Mouse (Mus musculus): ENCODE results near the gene Gm9857. TPM values are rescaled to one million over a fixed set of nuclear protein-coding genes. Genes with fewer than 3 reads are reported as not detected.

The Gm9857 gene
- polyA plus RNA-seq (2015; fragmentation: Nextera tagmentation; extraction: Ambion mirVana): 0.54 TPM in 1 of 2 replicates, not detected in the other

DNA sequence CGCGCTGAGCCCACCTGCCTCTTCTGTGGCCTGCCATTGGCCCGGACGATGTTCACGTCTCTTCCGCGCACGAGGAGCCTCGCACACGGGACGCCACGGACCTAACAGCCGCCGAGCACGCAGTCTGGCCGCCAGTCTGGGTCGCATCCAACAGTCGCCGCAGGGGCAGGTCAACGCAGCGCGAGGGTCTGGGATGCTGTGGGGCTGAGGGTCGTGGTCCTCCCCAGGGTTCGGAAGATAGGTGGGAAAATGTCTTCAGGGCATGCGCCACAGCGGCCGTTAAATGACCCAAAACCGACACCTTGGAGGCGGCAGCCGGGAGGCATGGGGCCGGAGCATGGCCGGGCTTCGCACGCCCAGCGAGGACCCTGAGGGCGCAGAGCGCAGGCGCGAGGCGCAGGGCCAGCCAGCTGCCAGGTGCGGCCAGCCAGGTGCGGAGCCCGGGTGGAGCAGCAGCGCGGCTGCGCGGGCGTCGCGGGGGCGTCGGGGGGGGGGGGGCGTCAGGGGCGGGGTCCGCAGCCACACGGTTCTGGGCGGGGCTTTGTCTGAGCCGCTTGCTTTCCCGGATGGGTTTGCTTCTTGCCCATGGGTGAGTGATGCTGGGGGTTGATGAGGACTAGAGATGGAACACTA, at the start of gene Gm9857:
Gene Gm9857, minus strand, starts transcription at position 445 of the 633 bp plus-strand sequence.
- Histone ChIP-seq H3K9me3 (no peaks in the 10 kb centered on the region), H3K27ac (no peak within 1 kb of the TSS), H3K4me3 (replicated peaks) (peak within 1 kb of the TSS; percentile 37), H3K4me1 (no peaks in the 10 kb centered on the region), H3K27me3 (replicated peaks) (no peaks in the 10 kb centered on the region), H3K4me2 (peak within 1 kb of the TSS; percentile 78), H3K36me3 (no peaks in the 10 kb centered on the region), H3K9ac (no peak within 1 kb of the TSS)
- peak; percentile 47; the same call in 1 of the 2 replicates for ATAC-seq (ENCODE audit: insufficient read depth, low FRiP score, low read depth)
- WGBS: 53% methylated on average over 54 of the region's 59 CpGs

DNA sequence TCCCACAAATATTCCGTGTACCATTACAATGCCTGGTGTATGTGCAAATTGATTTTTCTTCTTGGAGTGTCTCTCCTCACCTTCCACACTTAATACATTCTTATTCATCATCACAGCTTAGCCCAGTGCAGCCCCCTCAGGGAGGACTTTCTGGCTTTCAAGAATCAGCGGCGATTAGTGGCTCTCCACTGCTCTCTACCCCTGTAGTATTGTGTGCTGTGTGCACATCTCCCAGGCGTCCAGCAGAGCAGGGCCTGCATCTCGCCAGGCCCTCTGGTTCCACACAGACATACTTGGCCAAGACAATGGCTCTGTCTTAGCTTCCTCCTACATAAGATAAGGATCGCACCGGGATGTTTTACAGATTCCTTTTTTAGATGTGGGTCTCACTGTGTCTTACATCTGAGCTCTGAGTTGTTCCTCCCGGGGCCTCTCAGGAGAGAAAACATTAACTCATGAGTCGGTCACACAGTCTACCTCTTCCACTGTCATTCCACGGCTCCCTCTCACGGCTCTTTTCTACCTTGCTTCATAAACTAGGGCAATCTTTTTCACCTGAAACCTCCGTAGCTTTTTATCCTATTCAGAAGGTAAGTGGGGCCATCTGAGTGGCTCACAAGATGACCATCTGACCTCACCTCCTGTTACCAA, 46.9 kb upstream of the Gm9857 start:
- WGBS: 78% methylated on average over 12 of the region's 12 CpGs
- H3K9me3 ChIP-seq: no peaks in the 10 kb centered on the region
- H3K4me2 ChIP-seq: no peak overlapping the region
- H3K9ac ChIP-seq: no peak overlapping the region
- H3K27me3 ChIP-seq (replicated peaks): no peaks in the 10 kb centered on the region
- ATAC-seq (ENCODE audit: insufficient read depth, low FRiP score, low read depth): no peak
- H3K27ac ChIP-seq: no peak overlapping the region
- no peak overlapping the region for H3K4me3 ChIP-seq (replicated peaks)
- peaks cover 11% of the 10 kb centered on the region; the same call in 1 of the 2 replicates for H3K36me3 ChIP-seq
- H3K4me1 ChIP-seq: no peaks in the 10 kb centered on the region

GRCm38 (mm10) chr3:108986534-108986933, 46.3 kb upstream of the Gm9857 start:
- 78% methylated on average over 1 of the region's 1 CpGs for WGBS
- no peaks in the 10 kb centered on the region for H3K9me3 ChIP-seq
- no peaks in the 10 kb centered on the region for H3K27me3 ChIP-seq (replicated peaks)
- H3K27ac ChIP-seq: no peak overlapping the region
- peaks cover 9% of the 10 kb centered on the region; the same call in 1 of the 2 replicates for H3K36me3 ChIP-seq
- H3K4me3 ChIP-seq (replicated peaks): no peak overlapping the region
- H3K9ac ChIP-seq: no peak overlapping the region
- H3K4me1 ChIP-seq: no peaks in the 10 kb centered on the region
- no peak overlapping the region for H3K4me2 ChIP-seq
- ATAC-seq (ENCODE audit: insufficient read depth, low FRiP score, low read depth): no peak

DNA sequence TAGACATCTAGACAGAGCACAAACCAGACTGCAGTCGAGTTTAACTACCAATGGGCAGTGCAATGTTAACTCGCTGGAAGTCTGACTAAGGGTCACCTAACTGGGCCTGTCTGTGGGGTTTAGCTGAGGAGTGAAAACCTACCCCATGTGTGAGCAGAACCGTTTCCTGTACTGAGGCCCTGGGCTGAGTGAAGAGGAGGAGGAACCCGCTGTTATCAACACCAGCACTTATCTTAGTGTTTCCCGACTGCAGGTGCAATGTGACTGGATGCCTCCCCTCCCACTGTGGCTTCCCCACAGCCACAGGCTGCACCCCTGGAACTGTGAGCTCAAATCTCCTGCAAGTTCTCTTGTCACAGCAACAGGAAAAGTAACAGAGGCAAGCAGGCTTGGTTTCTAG, 43.7 kb upstream of the Gm9857 start:
- Histone ChIP-seq H3K9me3 (no peaks in the 10 kb centered on the region), H3K27me3 (replicated peaks) (no peaks in the 10 kb centered on the region), H3K9ac (no peak overlapping the region), H3K4me1 (no peaks in the 10 kb centered on the region), H3K27ac (no peak overlapping the region), H3K4me2 (no peak overlapping the region), H3K4me3 (replicated peaks) (no peak overlapping the region), H3K36me3 (peaks cover 19% of the 10 kb centered on the region)
- ATAC-seq (ENCODE audit: insufficient read depth, low FRiP score, low read depth): no peak
- WGBS: 64% methylated on average over 5 of the region's 5 CpGs

DNA sequence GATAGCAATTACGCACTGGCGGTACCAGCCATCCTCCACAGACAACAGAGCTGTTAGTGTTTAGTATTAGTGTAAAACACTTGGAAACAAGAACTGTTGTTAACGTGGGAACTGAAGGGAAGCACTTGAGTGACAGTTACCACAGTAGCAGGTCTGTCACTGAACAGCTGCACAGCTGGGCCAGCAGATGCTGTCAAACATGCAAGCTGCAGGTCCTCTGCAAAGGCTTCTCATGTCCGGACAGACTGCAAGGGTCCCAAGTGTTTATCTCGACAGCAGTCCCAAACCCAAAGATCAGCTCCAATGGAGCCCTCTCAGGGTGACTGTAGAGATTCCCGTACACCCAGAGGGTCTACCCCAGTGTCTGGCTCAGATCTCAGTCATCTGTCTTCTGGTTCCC, 41.7 kb upstream of the Gm9857 start:
- Histone ChIP-seq H3K4me2 (no peak overlapping the region), H3K9ac (no peak overlapping the region), H3K4me1 (no peaks in the 10 kb centered on the region), H3K9me3 (no peaks in the 10 kb centered on the region), H3K4me3 (replicated peaks) (no peak overlapping the region), H3K36me3 (peaks cover 25% of the 10 kb centered on the region; the same call in 1 of the 2 replicates), H3K27me3 (replicated peaks) (no peaks in the 10 kb centered on the region), H3K27ac (no peak overlapping the region)
- 74% methylated on average over 6 of the region's 6 CpGs for WGBS
- ATAC-seq (ENCODE audit: insufficient read depth, low FRiP score, low read depth): no peak

- no peak for ATAC-seq (ENCODE audit: insufficient read depth, low FRiP score, low read depth)
- Histone ChIP-seq H3K4me1 (no peaks in the 10 kb centered on the region), H3K4me2 (no peak overlapping the region), H3K9ac (no peak overlapping the region), H3K9me3 (no peaks in the 10 kb centered on the region), H3K27me3 (replicated peaks) (no peaks in the 10 kb centered on the region), H3K4me3 (replicated peaks) (no peak overlapping the region), H3K27ac (no peak overlapping the region), H3K36me3 (peaks cover 25% of the 10 kb centered on the region; the same call in 1 of the 2 replicates)
- WGBS: 90% methylated on average over 13 of the region's 13 CpGs
Measured at GRCm38 (mm10) chr3:108977340-108978030, 37.2 kb upstream of the Gm9857 start.

DNA sequence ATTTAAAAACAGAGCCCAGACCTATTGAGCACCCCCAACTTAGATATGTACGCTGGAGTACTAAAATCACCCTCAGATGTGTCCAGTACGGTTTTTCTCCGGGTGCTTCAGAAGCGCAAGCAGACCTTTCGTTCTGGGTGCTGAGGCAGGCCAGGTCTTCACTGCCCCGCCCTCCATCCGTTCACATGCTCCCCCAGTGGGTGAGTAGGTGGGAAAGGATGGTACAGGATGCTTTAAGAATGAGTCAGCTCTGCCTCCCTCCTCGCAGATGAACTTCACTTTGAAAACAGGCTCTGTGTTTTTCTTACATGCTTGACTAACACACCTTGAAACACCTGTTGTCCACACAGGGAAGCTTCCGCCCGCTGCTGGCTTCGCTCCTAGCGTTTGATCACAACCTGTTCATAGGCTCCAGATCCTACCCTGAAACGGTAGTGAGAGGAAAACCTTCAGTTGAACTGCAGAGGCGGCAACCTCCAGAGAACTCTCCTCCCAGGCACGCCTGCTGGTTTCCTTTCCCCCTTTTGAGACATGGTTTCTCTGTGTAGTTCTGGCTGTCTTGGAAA, 34.8 kb upstream of the Gm9857 start:
- no peak overlapping the region for H3K4me2 ChIP-seq
- 85% methylated on average over 15 of the region's 15 CpGs for WGBS
- no peak for ATAC-seq (ENCODE audit: insufficient read depth, low FRiP score, low read depth)
- H3K4me3 ChIP-seq (replicated peaks): no peak overlapping the region
- H3K27me3 ChIP-seq (replicated peaks): no peaks in the 10 kb centered on the region
- peaks cover 29% of the 10 kb centered on the region; the same call in 1 of the 2 replicates for H3K36me3 ChIP-seq
- no peaks in the 10 kb centered on the region for H3K4me1 ChIP-seq
- no peaks in the 10 kb centered on the region for H3K9me3 ChIP-seq
- no peak overlapping the region for H3K27ac ChIP-seq
- no peak overlapping the region for H3K9ac ChIP-seq

GRCm38 (mm10) chr3:108973980-108974660, 33.9 kb upstream of the Gm9857 start:
- no peak for ATAC-seq (ENCODE audit: insufficient read depth, low FRiP score, low read depth)
- Histone ChIP-seq H3K4me1 (no peaks in the 10 kb centered on the region), H3K27me3 (replicated peaks) (no peaks in the 10 kb centered on the region), H3K36me3 (0 out of 2 replicates have a peak, but pooled peaks cover 20% of the 10 kb centered on the region), H3K4me2 (no peak overlapping the region), H3K9me3 (no peaks in the 10 kb centered on the region), H3K9ac (no peak overlapping the region), H3K4me3 (replicated peaks) (no peak overlapping the region), H3K27ac (no peak overlapping the region)
- 81% methylated on average over 13 of the region's 13 CpGs for WGBS

GRCm38 (mm10) chr3:108966051-108966450, 25.8 kb upstream of the Gm9857 start:
- peaks cover 11% of the 10 kb centered on the region for H3K4me1 ChIP-seq
- H3K27me3 ChIP-seq (replicated peaks): no peaks in the 10 kb centered on the region
- H3K9ac ChIP-seq: no peak overlapping the region
- 0 out of 2 replicates have a peak, but pooled peaks cover 6% of the 10 kb centered on the region for H3K36me3 ChIP-seq
- 92% methylated on average over 3 of the region's 3 CpGs for WGBS
- ATAC-seq (ENCODE audit: insufficient read depth, low FRiP score, low read depth): no peak
- H3K27ac ChIP-seq: no peak overlapping the region
- H3K4me3 ChIP-seq (replicated peaks): no peak overlapping the region
- H3K9me3 ChIP-seq: no peaks in the 10 kb centered on the region
- H3K4me2 ChIP-seq: no peak overlapping the region

GRCm38 (mm10) chr3:108964361-108965044, 24.3 kb upstream of the Gm9857 start:
- Histone ChIP-seq H3K27ac (no peak overlapping the region), H3K9me3 (no peaks in the 10 kb centered on the region), H3K4me2 (no peak overlapping the region), H3K36me3 (no peaks in the 10 kb centered on the region), H3K9ac (no peak overlapping the region), H3K4me1 (peaks cover 12% of the 10 kb centered on the region), H3K27me3 (replicated peaks) (no peaks in the 10 kb centered on the region), H3K4me3 (replicated peaks) (no peak overlapping the region)
- WGBS: 73% methylated on average over 7 of the region's 7 CpGs
- ATAC-seq (ENCODE audit: insufficient read depth, low FRiP score, low read depth): no peak

DNA sequence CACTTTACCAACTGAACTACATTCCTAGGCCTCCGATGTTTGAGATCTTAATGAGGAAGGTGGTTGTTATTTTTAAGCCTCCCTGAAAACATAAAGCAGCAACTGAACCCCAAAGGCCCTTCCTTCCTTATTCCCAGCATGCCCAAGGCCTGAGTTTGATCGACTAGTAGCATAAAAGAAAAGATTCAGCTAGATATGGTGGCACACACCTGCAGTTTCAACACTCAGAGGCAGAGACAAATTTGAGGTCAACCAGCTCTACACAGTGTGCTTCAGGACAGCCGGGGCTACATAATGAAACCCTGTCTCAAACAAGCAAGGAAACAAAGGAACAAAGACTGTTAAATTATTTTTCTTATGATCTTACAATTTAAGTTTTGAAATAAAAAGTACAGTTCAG, 23.5 kb upstream of the Gm9857 start:
- 77% methylated on average over 3 of the region's 3 CpGs for WGBS
- ATAC-seq (ENCODE audit: insufficient read depth, low FRiP score, low read depth): no peak
- peaks cover 12% of the 10 kb centered on the region for H3K4me1 ChIP-seq
- H3K27me3 ChIP-seq (replicated peaks): no peaks in the 10 kb centered on the region
- H3K9me3 ChIP-seq: no peaks in the 10 kb centered on the region
- no peak overlapping the region for H3K4me2 ChIP-seq
- no peak overlapping the region for H3K9ac ChIP-seq
- H3K4me3 ChIP-seq (replicated peaks): no peak overlapping the region
- no peaks in the 10 kb centered on the region for H3K36me3 ChIP-seq
- H3K27ac ChIP-seq: no peak overlapping the region

Measured in stomach, embryonic 15.5 days (tissue).